Mouse (Mus musculus): Measurements from ENCODE around the gene Pbx1. TPM values are rescaled to one million over a fixed set of nuclear protein-coding genes. Genes with fewer than 3 reads are reported as not detected.
A peak's percentile ranks its signal among the peaks of the same experiment; 100 is the strongest.

The Pbx1 gene
- total and polyA plus RNA-seq, 2 experiments from 2014 or later, result 17.1 to 31.3 TPM

DNA sequence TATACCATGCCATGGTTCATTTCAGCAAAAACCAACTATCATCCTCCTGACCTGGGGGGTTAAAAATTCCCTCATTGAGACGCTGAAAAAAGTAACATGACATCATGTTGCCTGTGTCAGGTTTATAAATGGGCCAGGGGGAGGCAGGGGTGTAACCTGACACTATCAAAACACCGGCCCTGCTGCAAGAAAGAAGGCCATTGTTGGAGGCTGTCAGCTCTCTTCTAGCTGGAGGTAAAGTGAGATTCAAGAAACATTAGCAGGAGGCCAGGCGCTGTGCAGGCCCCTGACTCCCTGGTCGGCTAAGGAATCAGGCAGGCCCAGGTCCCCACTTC, 49.3 kb downstream of the Pbx1 start:
- H3K27me3 ChIP-seq (ENCODE audit: control insufficient read depth, insufficient read depth, low read length), result no peaks in the 10 kb centered on the region
- H3K9ac ChIP-seq (replicated peaks; ENCODE audit: low read depth, low read length), result peak overlapping the region; percentile 34; the same call in 1 of the 2 replicates
- H3K4me1 ChIP-seq (ENCODE audit: control insufficient read depth, insufficient read depth), result peaks cover 66% of the 10 kb centered on the region
- DNase-seq (ENCODE audit: low spot score) (peak; percentile 91), ATAC-seq (ENCODE audit: insufficient read depth, low read depth) (peak; percentile 79)
- H3K4me2 ChIP-seq (ENCODE audit: low read depth, low read length), result peak overlapping the region; percentile 7; the same call in 1 of the 2 replicates
- H3K36me3 ChIP-seq (replicated peaks; ENCODE audit: control insufficient read depth, insufficient read depth, low read length), result no peaks in the 10 kb centered on the region
- 4% methylated on average over 4 of the region's 4 CpGs for WGBS
- no peak overlapping the region for H3K4me3 ChIP-seq (ENCODE audit: low read depth, low read length)
- no peaks in the 10 kb centered on the region for H3K9me3 ChIP-seq (replicated peaks; ENCODE audit: control insufficient read depth, low read length)
- H3K27ac ChIP-seq (ENCODE audit: low read depth), result peak overlapping the region; percentile 90
- no peak for TF ChIP-seq EP300 (IDR thresholded peaks at IDR 0.05; ENCODE audit: low read depth)

DNA sequence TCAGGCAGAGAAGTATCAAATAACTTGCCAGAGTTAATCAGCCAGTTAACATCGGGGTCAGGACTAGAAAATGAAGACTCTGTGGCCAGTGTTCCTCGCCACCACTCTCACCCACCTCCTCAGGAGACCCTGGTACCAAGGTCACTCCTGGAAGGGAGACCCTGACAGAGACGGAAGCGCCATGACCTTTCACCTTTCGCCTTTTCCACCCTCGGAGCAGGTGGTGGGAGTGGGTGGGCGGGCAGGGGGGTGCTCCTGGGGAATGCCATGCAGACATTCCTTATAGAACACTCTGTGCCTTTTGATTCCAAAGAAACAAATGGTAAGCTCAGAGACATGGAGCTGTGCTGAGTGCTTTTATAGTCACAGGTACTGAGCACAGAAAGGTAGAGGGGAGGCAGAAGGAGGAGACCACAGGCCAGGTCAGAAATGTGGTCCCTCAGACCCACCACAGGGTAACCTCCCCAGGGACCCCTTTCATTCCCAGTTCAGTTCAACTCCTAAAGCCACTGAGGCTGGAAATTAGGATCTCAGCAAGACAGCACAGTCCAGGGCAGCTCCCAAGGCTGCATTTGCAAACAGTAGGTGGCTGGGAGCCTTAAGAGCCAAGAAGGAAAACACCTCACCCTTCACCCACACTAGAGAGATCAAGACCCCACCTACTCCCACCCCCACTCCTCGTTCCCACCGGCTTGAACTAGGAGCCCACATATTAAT, 49.8 kb downstream of the Pbx1 start:
- H3K27me3 ChIP-seq (ENCODE audit: control insufficient read depth, insufficient read depth, low read length), result no peaks in the 10 kb centered on the region
- H3K36me3 ChIP-seq (replicated peaks; ENCODE audit: control insufficient read depth, insufficient read depth, low read length), result no peaks in the 10 kb centered on the region
- no peak for DNase-seq (ENCODE audit: low spot score)
- ATAC-seq (ENCODE audit: insufficient read depth, low read depth), result peak; percentile 10; the same call in 1 of the 2 replicates
- H3K9me3 ChIP-seq (replicated peaks; ENCODE audit: control insufficient read depth, low read length), result no peaks in the 10 kb centered on the region
- 0 out of 2 replicates have a peak overlapping the region, but pooled peaks have one; percentile 7 for H3K4me2 ChIP-seq (ENCODE audit: low read depth, low read length)
- peak overlapping the region; percentile 90 for H3K27ac ChIP-seq (ENCODE audit: low read depth)
- peaks cover 66% of the 10 kb centered on the region for H3K4me1 ChIP-seq (ENCODE audit: control insufficient read depth, insufficient read depth)
- TF ChIP-seq EP300 (IDR thresholded peaks at IDR 0.05; ENCODE audit: low read depth) (no peak), CTCF (IDR thresholded peaks at IDR 0.05; ENCODE audit: low read depth) (no peak)
- 37% methylated on average over 9 of the region's 9 CpGs for WGBS
- H3K9ac ChIP-seq (replicated peaks; ENCODE audit: low read depth, low read length), result peak overlapping the region; percentile 34; the same call in 1 of the 2 replicates
- no peak overlapping the region for H3K4me3 ChIP-seq (ENCODE audit: low read depth, low read length)

DNA sequence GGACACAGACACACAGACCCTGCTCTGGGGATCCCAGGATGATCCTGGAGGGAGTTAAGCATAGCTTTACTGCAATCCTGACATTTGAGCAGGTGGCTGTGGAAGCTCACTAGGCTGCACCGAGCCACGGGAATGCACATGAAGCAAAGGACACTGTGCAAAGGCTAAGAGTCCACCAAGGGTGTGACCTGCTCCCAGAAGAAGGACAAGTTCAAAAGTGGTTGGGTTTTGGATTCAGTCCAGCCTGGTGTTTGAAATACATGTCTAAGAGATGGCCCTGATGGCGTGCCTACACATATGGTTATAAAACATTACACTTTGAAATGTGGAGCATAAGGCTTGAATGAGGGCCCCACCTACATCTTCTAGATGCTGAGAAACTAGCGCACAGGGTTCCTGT, 50.6 kb downstream of the Pbx1 start:
- Histone ChIP-seq H3K27ac (ENCODE audit: low read depth) (peak overlapping the region; percentile 90), H3K9ac (replicated peaks; ENCODE audit: low read depth, low read length) (no peak overlapping the region), H3K9me3 (replicated peaks; ENCODE audit: control insufficient read depth, low read length) (no peaks in the 10 kb centered on the region), H3K4me1 (ENCODE audit: control insufficient read depth, insufficient read depth) (peaks cover 69% of the 10 kb centered on the region), H3K36me3 (replicated peaks; ENCODE audit: control insufficient read depth, insufficient read depth, low read length) (no peaks in the 10 kb centered on the region), H3K4me3 (ENCODE audit: low read depth, low read length) (no peak overlapping the region), H3K4me2 (ENCODE audit: low read depth, low read length) (no peak overlapping the region), H3K27me3 (ENCODE audit: control insufficient read depth, insufficient read depth, low read length) (no peaks in the 10 kb centered on the region)
- WGBS, result 47% methylated on average over 4 of the region's 4 CpGs
- ATAC-seq (ENCODE audit: insufficient read depth, low read depth) (no peak), DNase-seq (ENCODE audit: low spot score) (no peak)
- TF ChIP-seq CTCF (IDR thresholded peaks at IDR 0.05; ENCODE audit: low read depth), result no peak
- no peak for TF ChIP-seq EP300 (IDR thresholded peaks at IDR 0.05; ENCODE audit: low read depth)

DNA sequence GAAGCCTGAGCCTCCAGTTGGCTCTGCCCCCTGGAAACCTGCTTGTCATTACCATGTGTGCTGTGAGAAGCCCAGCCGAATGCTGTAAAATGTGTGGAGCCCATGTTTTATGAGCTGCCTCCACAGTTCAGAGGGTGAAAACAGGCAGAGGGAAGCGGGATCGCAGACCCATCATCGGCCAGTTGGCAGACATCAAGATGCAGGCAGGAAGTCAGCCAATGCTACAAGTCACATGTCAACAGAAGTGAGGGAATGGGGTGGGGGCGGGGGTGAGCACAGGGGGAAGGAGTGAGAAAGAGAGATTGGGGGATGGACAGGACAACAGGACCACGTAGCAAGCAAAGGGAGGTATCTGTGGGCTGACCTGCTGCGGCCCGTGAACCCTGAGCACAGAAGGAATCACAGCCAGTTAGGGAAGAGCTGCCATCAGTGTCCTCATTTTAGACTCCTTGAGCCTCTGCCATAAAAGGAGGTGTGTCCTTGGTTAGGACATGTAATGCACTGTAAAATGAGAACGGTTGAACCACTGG, 51.8 kb downstream of the Pbx1 start:
- Histone ChIP-seq H3K4me2 (ENCODE audit: low read depth, low read length) (no peak overlapping the region), H3K4me1 (ENCODE audit: control insufficient read depth, insufficient read depth) (peaks cover 69% of the 10 kb centered on the region), H3K9ac (replicated peaks; ENCODE audit: low read depth, low read length) (no peak overlapping the region), H3K27me3 (ENCODE audit: control insufficient read depth, insufficient read depth, low read length) (no peaks in the 10 kb centered on the region), H3K27ac (ENCODE audit: low read depth) (peak overlapping the region; percentile 90), H3K36me3 (replicated peaks; ENCODE audit: control insufficient read depth, insufficient read depth, low read length) (no peaks in the 10 kb centered on the region), H3K4me3 (ENCODE audit: low read depth, low read length) (no peak overlapping the region), H3K9me3 (replicated peaks; ENCODE audit: control insufficient read depth, low read length) (no peaks in the 10 kb centered on the region)
- peak; percentile 64 for ATAC-seq (ENCODE audit: insufficient read depth, low read depth)
- TF ChIP-seq CTCF (IDR thresholded peaks at IDR 0.05; ENCODE audit: low read depth) (no peak), EP300 (IDR thresholded peaks at IDR 0.05; ENCODE audit: low read depth) (no peak)
- DNase-seq (ENCODE audit: low spot score), result peak; percentile 57
- WGBS, result 13% methylated on average over 9 of the region's 9 CpGs

DNA sequence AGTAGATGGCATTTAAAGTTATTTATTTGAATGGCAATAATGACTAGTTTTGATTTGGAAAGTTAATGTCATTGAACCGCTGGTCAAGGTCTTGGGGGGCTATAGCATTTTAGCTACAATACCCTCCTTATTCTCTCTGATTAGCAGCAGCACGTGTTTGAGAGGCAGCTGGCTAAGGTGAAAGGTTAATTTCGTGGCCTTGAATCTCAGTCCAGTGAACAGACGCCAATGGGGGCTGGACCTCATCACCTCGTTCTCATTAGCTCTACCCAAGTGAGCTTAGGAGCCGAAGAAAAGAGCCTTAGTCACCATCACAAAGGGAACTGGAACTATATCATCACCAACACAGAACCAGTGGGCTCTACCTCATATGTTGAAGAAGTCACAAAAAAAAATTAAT, 54.4 kb downstream of the Pbx1 start:
- Histone ChIP-seq H3K4me1 (ENCODE audit: control insufficient read depth, insufficient read depth) (peaks cover 51% of the 10 kb centered on the region), H3K9ac (replicated peaks; ENCODE audit: low read depth, low read length) (no peak overlapping the region), H3K4me2 (ENCODE audit: low read depth, low read length) (no peak overlapping the region), H3K9me3 (replicated peaks; ENCODE audit: control insufficient read depth, low read length) (no peaks in the 10 kb centered on the region), H3K27ac (ENCODE audit: low read depth) (no peak overlapping the region), H3K36me3 (replicated peaks; ENCODE audit: control insufficient read depth, insufficient read depth, low read length) (no peaks in the 10 kb centered on the region), H3K4me3 (ENCODE audit: low read depth, low read length) (no peak overlapping the region), H3K27me3 (ENCODE audit: control insufficient read depth, insufficient read depth, low read length) (no peaks in the 10 kb centered on the region)
- ATAC-seq (ENCODE audit: insufficient read depth, low read depth) (no peak), DNase-seq (ENCODE audit: low spot score) (no peak)
- 70% methylated on average over 6 of the region's 6 CpGs for WGBS
- no peak for TF ChIP-seq CTCF (IDR thresholded peaks at IDR 0.05; ENCODE audit: low read depth)
- no peak for TF ChIP-seq EP300 (IDR thresholded peaks at IDR 0.05; ENCODE audit: low read depth)
